Mouse (Mus musculus) urinary bladder, postnatal 36 days (tissue): ENCODE measurements around the gene Fmo1.
"Not testable (repeated sequence)": the region's sequence is repeated elsewhere in the genome, so short reads cannot be mapped to it uniquely, and the experiment has no call there.

Experiments
- DNase-seq, 2 experiments: peaks; one replicate each; pipeline ENCODE4 v3.0.0; 2022; ENCODE audit warnings: low spot score in 2 of 2, mixed read lengths in 1 of 2

Fmo1 gene

GRCm38 (mm10) chr1:162805011-162805410 is 61.4 kb downstream of the Fmo1 start:
- DNase-seq, result no peak

GRCm38 (mm10) chr1:162796441-162796840 is 70.0 kb downstream of the Fmo1 start:
- DNase-seq, result no peak

- DNase-seq, result no peak
Observed at GRCm38 (mm10) chr1:162792306-162793044, 73.9 kb downstream of the Fmo1 start.

- no peak for DNase-seq
Observed at GRCm38 (mm10) chr1:162785222-162785621, 81.2 kb downstream of the Fmo1 start.

GRCm38 (mm10) chr1:162783669-162784248 is 82.7 kb downstream of the Fmo1 start:
- no peak for DNase-seq

GRCm38 (mm10) chr1:162781035-162781434 is 85.4 kb downstream of the Fmo1 start:
- DNase-seq, result not testable (repeated sequence)
